Mouse (Mus musculus) left cerebral cortex, postnatal 14 days (tissue): ENCODE results near the gene Cfap20. TPM values are rescaled to one million over a fixed set of nuclear protein-coding genes. Genes with fewer than 3 reads are reported as not detected.
A peak's percentile ranks its signal among the peaks of the same experiment; 100 is the strongest.

Source experiments
- DNase-seq, 2 experiments: peaks; one replicate each; pipeline ENCODE4 v3.0.0; 2021 to 2022; ENCODE audit warnings: low spot score in 2 of 2, mixed read lengths in 1 of 2
- intact Hi-C: fragments of 180-260 bp; cut with DNase I; formaldehyde crosslinking; loops from one replicate; pipeline ENCODE4 v1.15.1; 2025
- total RNA-seq, 2 experiments: library from RNA; stranded (reverse); gene quantifications; 2 replicates each; pipeline ENCODE4 v1.2.3; 2021

Cfap20 gene
- total RNA-seq, 2 experiments from 2014 or later = 64.9 to 65.9 TPM

- DNase-seq = peak; percentile 73 to 76
- intact Hi-C loops = no loop called here
Observed at GRCm38 (mm10) chr8:95427594-95428535, 6.8 kb downstream of the Cfap20 start.

DNA sequence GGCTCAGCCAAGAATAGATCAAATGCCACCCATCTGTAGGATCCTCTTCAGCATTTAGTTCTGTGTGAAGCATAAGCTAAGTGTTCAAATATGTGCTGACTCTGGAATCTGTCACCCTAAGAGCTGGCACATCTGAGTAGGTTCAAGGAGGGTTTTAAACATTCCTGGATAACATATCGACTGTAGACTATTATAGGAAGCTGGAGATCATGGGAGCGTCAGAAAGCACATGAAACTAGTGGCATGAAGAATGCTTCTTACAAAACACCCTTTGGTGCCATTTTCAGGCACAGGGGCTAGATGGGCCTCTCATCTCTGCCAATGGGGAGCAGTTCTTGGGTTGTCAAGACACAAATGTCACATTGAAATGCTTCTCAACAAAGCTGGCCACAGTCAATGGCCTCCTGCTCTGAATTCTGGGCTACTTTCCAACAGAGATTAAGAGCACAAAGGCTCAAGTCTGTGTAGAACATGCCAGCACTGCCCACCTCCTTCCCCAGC, 7.8 kb downstream of the Cfap20 start:
- intact Hi-C loops = no loop called here

GRCm38 (mm10) chr8:95424682-95425081, 10.0 kb downstream of the Cfap20 start:
- DNase-seq = no peak
- intact Hi-C loops = no loop called here

More for the DNA sequence above, 7.8 kb downstream of the Cfap20 start:
- peak in 1 of 2 experiments; percentile 68 for DNase-seq

DNA sequence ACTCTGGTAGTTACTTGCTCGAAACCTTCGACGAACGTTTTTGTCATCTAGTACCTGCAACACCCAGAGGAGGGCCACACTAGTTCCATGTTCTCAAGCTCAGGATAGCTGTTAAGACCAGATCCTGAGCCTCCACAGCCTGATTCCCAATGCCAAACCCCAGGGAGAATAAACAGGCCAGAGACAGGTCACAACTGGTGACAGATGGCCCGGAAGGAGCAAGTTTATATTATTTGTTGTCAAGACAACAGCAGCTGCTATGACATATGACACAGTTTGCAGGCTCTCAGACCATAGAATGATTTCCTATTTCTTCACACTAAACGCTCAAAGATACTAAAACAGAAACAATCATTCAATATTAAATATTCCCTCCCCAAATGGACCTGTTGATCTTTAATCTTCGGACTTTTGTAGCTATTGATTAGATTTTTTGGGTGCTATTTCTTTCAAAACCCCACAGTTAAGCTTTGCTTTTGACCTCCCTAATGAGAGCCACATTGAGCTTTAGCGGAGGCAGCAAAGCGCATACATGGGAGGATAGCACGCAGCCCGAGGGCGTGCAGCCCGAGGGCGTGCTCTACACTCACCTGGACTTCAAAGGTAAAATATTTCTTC, 12.4 kb downstream of the Cfap20 start:
- intact Hi-C loops = no loop called here
- no peak for DNase-seq

- DNase-seq = peak; percentile 25 to 41
- intact Hi-C loops = no loop called here
Observed at GRCm38 (mm10) chr8:95411309-95411972, 23.2 kb downstream of the Cfap20 start.

GRCm38 (mm10) chr8:95409518-95409917, 25.2 kb downstream of the Cfap20 start:
- no peak for DNase-seq
- intact Hi-C loops = no loop called here

GRCm38 (mm10) chr8:95401091-95401490, 33.6 kb downstream of the Cfap20 start:
- intact Hi-C loops = no loop called here
- no peak for DNase-seq

DNA sequence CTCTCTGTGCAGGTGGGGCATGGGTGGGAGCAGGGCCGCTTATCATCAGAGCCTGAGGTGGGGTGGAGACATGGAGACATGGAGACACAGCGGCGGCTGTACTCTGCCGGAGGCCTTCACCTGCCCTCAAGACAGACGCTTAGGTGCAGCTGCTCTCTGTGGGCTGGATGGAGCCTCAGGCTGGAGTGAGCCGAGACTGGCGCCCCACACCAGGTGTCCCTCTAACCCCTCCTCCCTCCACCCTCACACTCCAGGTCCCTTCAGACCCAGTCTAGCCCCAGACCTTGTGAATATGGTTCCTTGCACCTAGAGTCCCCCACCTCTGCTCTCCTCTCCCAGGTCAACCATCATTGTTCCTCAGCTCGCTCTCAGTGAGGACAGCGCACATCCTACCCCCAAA, 35.5 kb downstream of the Cfap20 start:
- intact Hi-C loops = no loop called here
- no peak for DNase-seq

GRCm38 (mm10) chr8:95397201-95397600, 37.5 kb downstream of the Cfap20 start:
- intact Hi-C loops = no loop called here
- no peak for DNase-seq

GRCm38 (mm10) chr8:95396752-95397151, 37.9 kb downstream of the Cfap20 start:
- DNase-seq = no peak
- intact Hi-C loops = no loop called here

DNA sequence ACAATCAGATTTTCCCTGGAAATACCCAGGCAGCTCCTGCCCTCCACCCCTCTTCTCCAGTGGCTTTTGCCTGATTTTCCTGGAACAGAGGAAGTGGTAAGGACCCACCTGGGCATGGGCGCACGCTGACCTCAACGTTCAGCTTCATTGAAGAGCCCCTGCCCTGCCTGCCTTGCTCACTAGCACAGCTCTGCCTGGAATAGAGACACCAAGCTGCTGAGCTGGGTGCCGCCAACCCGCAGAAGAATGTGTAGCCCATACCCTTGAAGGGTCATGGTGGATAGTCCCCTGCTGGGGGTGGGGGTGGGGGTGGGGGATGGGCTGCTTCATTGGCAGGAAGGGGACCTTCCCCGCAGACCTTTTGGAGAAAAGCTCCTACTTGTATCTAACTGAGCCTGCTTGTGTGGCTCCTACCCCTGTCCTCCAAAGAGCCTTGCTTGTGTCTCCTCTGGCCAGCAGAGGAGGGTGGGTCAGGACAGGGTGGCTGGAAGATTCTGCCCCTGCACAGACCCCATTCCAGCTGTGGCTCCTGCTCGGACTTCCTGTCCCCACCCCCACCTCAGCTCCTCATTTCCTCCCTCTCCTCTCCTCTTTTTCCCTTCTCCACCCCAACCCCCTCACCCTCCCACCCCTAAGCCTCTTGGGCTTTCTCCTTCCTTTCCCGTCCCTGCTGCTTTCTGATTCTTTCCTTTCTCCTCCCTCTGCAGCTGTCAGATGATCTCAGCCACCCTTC, 39.3 kb downstream of the Cfap20 start:
- no peak for DNase-seq
- intact Hi-C loops = no loop called here

DNA sequence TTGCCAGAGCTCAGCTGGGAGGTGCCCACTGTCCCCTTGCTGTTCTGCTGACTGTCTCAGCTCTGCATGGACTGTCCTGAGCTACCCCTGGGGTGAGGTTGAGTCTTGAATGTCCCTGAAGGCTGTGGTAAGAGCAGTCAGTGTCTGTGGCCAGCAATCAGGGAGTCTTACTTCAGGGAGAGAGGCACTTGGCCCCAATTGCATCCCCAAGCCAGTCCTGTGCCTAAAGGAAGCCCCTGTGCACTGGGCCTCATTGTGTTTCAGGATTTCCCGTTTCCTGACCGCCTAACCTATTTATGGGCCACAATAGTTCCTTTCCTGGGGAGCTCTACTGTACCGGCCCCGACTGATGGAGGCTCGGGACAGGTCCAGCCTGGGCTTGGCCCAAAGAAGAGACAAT, 42.1 kb downstream of the Cfap20 start:
- DNase-seq = no peak
- intact Hi-C loops = no loop called here

GRCm38 (mm10) chr8:95391101-95391500, 43.6 kb downstream of the Cfap20 start:
- intact Hi-C loops = no loop called here

DNA sequence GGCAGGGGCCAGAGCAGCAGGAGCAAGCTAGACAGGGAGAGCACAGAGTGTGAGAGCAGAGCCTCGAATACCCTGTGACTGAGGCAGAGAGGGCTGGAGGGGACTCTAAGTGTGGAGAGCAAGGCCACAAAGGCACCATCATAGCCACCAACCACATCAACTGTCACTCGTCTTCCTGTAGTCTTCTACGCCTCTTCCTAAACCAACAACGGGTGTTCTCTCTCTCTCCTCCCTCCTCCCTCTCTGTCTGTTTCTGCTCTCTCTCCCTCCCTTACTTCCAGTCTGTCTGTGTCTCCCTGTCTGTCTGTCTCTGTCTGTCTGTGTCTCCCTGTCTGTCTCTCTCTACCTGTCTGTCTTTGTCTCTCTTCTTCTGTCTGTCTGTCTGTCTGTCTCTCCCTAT, 44.4 kb downstream of the Cfap20 start:
- no peak for DNase-seq
- intact Hi-C loops = no loop called here

More at GRCm38 (mm10) chr8:95391101-95391500, 43.6 kb downstream of the Cfap20 start:
- no peak for DNase-seq

- intact Hi-C loops = no loop called here
- no peak for DNase-seq
Observed at GRCm38 (mm10) chr8:95387936-95388335, 46.7 kb downstream of the Cfap20 start.

DNA sequence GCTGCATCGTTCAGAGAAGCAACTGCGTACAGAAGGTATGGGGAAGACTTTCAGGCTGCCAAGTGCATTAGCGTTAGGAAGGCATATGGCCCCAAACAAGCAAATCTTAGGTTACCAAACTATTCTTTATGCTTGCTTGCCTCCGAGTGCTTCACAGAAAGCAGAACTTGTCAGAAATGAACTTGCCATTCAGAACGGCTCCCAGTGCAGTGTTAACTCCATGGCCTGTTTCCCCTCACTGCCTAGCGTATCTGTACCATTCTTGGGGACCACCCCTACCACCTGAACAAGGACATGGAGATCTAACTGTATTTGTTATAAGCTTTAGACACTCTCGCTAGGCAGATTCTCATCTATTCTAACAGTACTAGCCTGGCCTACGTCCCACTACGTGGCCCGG, 47.4 kb downstream of the Cfap20 start:
- DNase-seq = no peak
- intact Hi-C loops = no loop called here

- DNase-seq = no peak
- intact Hi-C loops = no loop called here
Observed at GRCm38 (mm10) chr8:95386037-95386436, 48.6 kb downstream of the Cfap20 start.

- intact Hi-C loops = no loop called here
- DNase-seq = no peak
Observed at GRCm38 (mm10) chr8:95384501-95384900, 50.2 kb downstream of the Cfap20 start.

DNA sequence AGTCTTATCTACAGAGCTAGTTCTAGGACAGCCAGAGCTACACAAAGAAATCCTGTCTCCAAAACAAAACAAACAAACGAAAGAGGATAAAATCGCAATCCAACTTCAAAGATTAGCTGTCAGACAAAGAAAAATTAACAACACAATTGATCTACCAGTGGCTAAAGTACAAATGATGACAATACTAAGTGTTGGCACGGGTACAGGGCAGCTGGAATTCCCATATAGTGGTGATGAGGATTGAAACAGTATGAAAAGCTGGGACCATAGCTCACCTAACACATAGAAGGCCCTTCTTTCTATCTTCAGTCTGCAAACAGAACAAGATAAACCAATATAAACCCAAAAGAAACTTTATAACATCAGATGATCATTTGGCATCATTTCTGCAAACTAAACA, 53.1 kb downstream of the Cfap20 start:
- DNase-seq = no peak
- intact Hi-C loops = no loop called here
